Mouse (Mus musculus): Measurements from ENCODE around the gene Calcb.
"Not testable (repeated sequence)": the region's sequence is repeated elsewhere in the genome, so short reads cannot be mapped to it uniquely, and the experiment has no call there.

Calcb gene

GRCm38 (mm10) chr7:114718300-114718699, at the start of gene Calcb:
TSS of gene Calcb (plus strand) at chr7:114718643.
- peak; percentile 11 for DNase-seq (ENCODE audit: low spot score)

- DNase-seq (ENCODE audit: low spot score), result no peak
These were observed 47.0 kb upstream of the Calcb start for GRCm38 (mm10) chr7:114671405-114671804.

GRCm38 (mm10) chr7:114672697-114673096, 45.7 kb upstream of the Calcb start:
- DNase-seq (ENCODE audit: low spot score), result peak; percentile 40

GRCm38 (mm10) chr7:114692339-114692738, 26.1 kb upstream of the Calcb start:
- DNase-seq (ENCODE audit: low spot score), result peak; percentile 20

GRCm38 (mm10) chr7:114700871-114701270, 17.6 kb upstream of the Calcb start:
- no peak for DNase-seq (ENCODE audit: low spot score)

GRCm38 (mm10) chr7:114706716-114707115, 11.7 kb upstream of the Calcb start:
- no peak for DNase-seq (ENCODE audit: low spot score)

- DNase-seq (ENCODE audit: low spot score), result no peak
These were observed 11.0 kb upstream of the Calcb start for GRCm38 (mm10) chr7:114707398-114707797.

GRCm38 (mm10) chr7:114710419-114710818, 8.0 kb upstream of the Calcb start:
- no peak for DNase-seq (ENCODE audit: low spot score)

GRCm38 (mm10) chr7:114712523-114712922, 5.9 kb upstream of the Calcb start:
- no peak for DNase-seq (ENCODE audit: low spot score)

GRCm38 (mm10) chr7:114719381-114720131, 1.1 kb downstream of the Calcb start:
- peak; percentile 76 for DNase-seq (ENCODE audit: low spot score)

- not testable (repeated sequence) for DNase-seq (ENCODE audit: low spot score)
These were observed 11.3 kb downstream of the Calcb start for GRCm38 (mm10) chr7:114729696-114730095.

GRCm38 (mm10) chr7:114731175-114731574, 12.7 kb downstream of the Calcb start:
- no peak for DNase-seq (ENCODE audit: low spot score)

- DNase-seq (ENCODE audit: low spot score), result not testable (repeated sequence)
These were observed 13.3 kb downstream of the Calcb start for GRCm38 (mm10) chr7:114731700-114732099.

- no peak for DNase-seq (ENCODE audit: low spot score)
These were observed 17.8 kb downstream of the Calcb start for GRCm38 (mm10) chr7:114736256-114736655.

GRCm38 (mm10) chr7:114738166-114738565, 19.7 kb downstream of the Calcb start:
- no peak for DNase-seq (ENCODE audit: low spot score)

GRCm38 (mm10) chr7:114740360-114741165, 22.1 kb downstream of the Calcb start:
- no peak for DNase-seq (ENCODE audit: low spot score)

- DNase-seq (ENCODE audit: low spot score), result no peak
These were observed 24.8 kb downstream of the Calcb start, which contains the start of gene Insc for GRCm38 (mm10) chr7:114743022-114743780. TSS of gene Insc (plus strand) at chr7:114743694.

GRCm38 (mm10) chr7:114744639-114745245, 26.3 kb downstream of the Calcb start:
- no peak for DNase-seq (ENCODE audit: low spot score)

GRCm38 (mm10) chr7:114745481-114746271, 27.2 kb downstream of the Calcb start:
- peak; percentile 36 for DNase-seq (ENCODE audit: low spot score)

GRCm38 (mm10) chr7:114747596-114747995, 29.2 kb downstream of the Calcb start:
- peak; percentile 45 for DNase-seq (ENCODE audit: low spot score)

- no peak for DNase-seq (ENCODE audit: low spot score)
These were observed 29.8 kb downstream of the Calcb start for GRCm38 (mm10) chr7:114748239-114748638.
